Mouse (Mus musculus): Measurements from ENCODE around the gene Snai1.

Gene Snai1

DNA sequence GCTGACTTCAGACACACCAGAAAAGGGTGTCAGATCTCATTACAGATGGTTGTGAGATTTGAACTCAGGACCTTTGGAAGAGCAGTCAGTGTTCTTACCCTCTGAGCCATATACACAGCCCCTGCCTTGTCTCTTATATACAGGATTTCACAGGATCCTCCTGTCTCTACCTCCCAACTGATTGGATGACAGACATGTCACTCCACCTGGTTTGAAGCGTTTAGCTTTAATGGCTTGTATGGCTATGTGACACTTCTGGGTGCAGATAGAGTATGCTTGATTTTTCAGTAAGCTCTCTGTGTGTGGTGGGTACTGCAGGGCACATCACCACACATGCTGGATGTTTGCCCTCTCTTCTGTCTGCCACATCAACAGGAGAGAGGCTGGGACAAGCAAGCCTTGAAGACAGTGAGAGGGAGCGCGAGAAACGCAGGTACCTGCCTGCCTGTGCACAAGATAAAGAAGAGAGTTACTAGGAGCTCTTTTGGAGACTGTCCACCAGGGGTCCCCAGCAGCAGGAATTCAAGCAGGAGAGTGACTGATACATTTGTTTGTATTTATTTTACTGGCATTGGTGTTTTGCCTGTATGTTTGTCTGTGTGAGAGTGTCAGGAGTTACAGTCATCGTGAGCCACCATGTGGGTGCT lies 18.3 kb upstream of the Snai1 start:
- DNase-seq (ENCODE audit: low spot score) = no peak

GRCm38 (mm10) chr2:167528278-167528677 lies 9.7 kb upstream of the Snai1 start:
- DNase-seq (ENCODE audit: low spot score) = peak; percentile 74

GRCm38 (mm10) chr2:167529935-167530513 lies 8.0 kb upstream of the Snai1 start:
- DNase-seq (ENCODE audit: low spot score) = no peak

DNA sequence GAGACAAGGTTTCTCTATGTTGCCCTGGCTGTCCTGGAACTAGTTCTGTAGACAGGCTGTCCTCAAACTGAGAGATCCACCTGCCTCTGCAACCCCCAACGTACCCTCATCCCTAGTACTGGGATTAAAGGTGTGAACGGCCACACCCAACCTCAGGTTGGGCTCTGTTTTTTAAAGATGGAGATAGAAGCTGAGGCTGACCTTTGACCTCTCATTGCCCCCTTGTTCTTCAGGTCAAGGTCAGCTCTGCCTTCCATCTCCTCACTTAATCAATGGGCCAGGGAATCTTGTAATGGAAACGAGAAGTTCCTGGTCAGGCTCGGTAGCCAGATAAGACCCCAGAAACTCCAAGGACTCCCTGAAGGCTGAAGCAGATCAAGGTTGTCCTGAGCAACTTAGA lies 7.5 kb upstream of the Snai1 start:
- DNase-seq (ENCODE audit: low spot score) = no peak

DNA sequence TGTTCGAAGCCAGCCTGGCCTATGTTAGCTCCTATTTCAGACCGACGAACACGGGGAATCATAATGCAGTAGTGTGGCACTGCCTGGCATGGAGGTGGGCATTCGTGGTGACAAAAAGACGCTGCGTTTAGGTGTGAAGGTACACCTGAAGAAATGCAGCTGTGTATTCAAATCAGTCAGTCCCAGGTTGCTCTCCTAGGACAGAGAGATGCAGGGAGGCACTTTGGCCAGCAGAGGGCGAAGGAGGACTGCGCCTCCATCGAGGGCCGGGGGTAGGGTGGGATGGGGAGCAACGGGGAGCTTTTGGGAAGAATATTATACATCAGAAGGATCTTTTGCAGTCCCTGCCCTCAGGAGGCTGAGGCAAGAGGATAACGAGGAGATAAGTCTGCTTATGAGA lies 5.9 kb upstream of the Snai1 start:
- peak; percentile 79 for DNase-seq (ENCODE audit: low spot score)

DNA sequence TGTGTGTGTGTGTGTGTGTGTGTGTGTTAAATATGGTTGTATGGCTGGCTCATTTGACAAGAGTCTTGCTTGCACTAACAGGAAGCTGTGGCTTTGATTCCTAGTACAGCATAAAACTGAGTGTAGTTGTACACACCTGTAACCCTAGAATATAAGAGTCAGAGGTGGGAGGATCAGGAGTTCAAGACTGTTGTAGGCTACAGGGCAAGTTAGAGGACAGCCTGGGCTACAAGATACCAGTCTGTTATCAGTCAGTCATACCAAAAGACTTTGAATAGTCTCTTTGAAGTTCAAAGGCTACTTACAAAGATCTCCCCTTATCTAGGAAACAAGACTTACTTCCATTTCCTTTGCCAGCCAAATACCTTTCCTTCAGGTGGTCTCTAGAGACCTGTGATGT lies 4.1 kb upstream of the Snai1 start:
- no peak for DNase-seq (ENCODE audit: low spot score)

DNA sequence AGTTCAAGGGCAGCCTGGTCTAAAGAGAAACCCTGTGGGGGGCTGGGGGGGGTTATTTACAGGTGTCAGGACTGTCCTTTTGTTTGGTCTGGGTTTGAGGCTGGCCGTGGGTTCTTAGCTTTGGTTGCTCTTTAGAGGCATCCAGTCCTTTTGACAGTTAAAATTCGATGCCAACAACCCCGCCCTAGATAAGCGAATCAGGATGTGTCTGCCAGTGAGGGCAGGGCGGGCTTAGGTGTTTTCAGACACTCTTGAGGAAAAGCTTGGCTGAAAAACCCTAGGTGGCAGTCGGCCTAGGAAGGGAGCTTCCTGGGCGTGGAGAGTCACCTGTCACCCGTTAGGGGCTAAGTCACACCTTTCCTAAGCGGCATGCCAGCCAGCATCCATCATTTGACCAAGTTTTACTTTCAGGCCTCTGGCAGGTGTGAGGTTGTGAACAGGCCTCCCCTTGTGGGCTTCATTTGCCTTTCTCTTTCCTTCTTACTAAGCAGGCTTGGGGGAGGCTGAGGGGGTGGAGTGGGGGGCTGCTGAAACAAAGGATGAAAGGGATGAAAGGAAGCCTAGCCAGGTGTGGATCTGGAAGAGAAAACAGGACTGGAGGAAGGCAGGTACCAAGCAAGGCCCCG lies 1.6 kb upstream of the Snai1 start:
- no peak for DNase-seq (ENCODE audit: low spot score)

GRCm38 (mm10) chr2:167538671-167539306 lies 794 bp downstream of the Snai1 start:
- peak; percentile 40 for DNase-seq (ENCODE audit: low spot score)

DNA sequence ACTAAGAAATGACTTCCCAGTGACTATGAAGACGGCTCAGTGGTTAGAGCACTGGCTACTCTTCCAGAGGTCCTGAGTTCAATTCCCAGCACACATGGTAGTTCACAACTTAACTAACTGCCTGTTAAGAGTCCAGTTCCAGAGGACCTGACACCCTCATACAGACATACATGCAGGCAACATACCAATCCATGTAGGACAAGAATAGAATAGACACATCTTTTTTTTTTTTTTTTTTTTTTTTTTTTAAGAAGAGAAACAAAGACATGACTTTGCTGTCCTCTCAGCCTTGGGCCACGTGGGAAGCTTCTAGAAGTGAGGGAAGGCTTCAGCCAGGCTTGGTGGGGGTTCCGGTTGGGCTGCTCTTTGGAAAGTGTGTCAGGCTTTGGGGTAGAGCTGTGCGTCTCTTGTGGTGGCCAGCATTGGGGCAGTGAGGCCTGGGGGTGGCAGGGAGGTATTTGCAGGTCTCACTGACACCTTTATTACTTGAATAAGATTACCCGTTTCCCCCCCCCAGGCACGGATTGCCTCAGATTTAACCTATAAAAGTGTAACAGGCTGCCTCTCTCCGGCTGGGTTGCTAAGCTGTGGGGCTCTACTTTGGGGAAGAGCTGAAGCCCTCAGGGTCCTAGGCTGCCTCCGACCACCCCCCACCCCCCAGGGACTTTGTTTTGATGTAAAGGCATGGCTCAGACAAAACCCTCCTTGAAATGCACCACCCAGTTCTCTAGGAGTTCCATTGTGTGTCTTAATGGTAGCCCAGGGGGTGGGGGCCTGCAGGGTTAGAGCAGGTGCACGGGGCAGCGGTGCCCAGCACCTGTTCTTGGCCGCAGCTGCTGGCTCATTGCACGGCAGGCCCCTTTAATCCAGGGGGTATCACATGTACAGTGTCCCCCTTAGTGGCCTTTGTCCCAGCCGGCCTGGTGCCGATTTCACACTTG lies 1.8 kb downstream of the Snai1 start:
- no peak for DNase-seq (ENCODE audit: low spot score)

DNA sequence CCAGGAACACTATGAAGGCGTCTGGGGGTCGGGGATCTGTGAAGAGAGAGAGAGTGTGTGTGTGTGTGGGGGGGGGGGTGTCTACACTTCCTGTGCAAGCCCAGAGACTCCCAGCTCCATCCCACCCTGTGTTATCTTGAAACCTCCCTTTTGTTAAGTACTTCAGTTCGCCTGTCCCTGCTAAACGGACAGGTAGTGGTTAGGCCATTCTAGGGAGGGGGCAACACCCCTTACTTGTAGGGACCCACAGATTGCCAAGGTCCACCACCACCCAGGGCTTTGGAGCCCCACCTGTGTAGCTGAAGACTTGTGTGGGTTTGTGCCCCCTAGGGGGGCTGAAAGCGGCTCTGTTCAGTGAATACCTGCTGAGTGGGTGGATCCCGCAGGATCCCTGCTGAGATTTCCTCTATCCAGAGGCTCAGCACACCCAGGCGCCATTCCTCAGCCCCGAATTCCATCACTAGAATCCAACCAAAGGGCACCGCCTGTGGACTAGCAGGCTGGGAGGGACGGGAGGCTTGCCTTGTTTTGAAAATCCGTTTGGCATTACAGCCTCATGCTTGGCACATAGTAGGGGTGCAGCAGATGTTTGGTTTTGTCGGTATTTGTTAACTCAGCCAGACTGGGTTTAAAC lies 2.6 kb downstream of the Snai1 start:
- DNase-seq (ENCODE audit: low spot score) = no peak

DNA sequence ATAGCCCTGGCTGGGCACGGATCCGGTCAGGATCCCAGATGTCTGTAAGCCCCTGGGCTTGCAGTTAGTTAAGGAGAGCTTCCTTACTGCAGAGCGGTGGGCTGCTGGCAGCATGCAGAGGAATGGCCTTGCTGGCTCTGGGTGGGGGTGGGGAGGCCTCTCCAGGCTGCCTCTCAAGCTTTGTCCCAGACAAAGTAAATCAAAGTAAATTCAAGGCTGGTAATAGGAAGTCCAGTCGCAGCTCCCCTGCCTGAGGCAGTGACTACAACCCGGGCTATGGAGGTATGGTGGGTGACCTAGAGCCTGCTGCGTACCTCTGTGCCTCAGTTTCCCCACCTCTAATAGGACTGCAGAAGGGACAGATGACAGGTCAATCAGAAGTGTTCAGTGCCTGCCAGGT lies 3.3 kb downstream of the Snai1 start:
- DNase-seq (ENCODE audit: low spot score) = peak; percentile 59

DNA sequence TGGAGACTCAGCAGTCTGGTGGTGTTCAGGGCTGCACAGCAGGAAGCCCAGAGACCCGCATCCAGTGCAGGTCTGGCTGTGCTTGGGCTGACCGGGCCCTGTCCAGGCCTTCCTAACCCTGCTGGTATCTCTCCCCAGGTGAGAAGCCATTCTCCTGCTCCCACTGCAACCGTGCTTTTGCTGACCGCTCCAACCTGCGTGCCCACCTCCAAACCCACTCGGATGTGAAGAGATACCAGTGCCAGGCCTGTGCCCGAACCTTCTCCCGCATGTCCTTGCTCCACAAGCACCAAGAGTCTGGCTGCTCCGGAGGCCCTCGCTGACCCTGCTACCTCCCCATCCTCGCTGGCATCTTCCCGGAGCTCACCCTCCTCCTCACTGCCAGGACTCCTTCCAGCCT lies 3.8 kb downstream of the Snai1 start:
- DNase-seq (ENCODE audit: low spot score) = no peak

- no peak for DNase-seq (ENCODE audit: low spot score)
These were observed 4.4 kb downstream of the Snai1 start for GRCm38 (mm10) chr2:167542361-167542760.

DNA sequence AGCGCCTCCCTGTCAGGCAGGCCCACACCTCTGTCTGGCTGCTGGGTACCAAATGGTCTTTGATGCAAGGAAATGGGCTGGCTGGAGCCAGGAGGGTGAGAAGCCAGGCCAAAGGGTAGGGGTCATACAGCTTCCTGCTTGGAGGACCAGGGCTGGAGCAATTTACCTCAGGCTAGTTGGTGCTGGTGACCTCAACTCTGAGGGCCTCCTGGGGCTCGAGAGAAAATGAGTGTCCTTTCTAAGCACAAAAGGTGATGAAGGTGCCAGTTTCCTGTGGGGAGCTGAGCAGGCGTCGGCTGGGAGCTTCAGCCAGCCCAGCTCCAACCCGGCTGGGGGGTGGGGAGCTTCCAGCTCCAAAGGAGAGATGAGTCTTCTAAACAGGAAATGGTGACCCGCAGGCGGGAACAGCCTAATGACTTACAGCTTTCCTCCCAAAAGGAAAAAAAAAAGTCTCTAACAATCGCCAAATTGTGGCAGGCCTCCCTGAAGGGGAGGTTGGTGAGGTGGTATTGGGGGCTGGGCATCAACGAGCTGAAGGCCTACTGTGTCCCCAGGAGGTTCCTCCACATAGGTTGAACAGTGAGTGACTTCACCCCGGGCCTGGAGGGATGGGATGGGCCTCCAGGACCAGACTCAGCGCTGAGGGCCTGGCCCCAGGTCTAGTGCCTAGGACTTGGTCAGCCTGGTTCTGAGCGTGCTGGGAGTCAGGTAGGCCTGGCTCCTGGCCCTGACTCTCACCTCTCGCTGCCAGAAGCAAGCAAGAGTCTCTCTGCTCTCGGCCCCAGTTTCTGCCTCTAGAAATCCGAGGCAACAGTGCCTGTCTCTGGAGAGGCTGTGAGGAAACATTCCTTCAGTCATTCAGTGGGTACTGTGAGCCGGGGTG lies 5.4 kb downstream of the Snai1 start:
- DNase-seq (ENCODE audit: low spot score) = peak; percentile 81

GRCm38 (mm10) chr2:167544004-167544356 lies 6.0 kb downstream of the Snai1 start:
- DNase-seq (ENCODE audit: low spot score) = peak; percentile 60

- no peak for DNase-seq (ENCODE audit: low spot score)
These were observed 6.5 kb downstream of the Snai1 start for GRCm38 (mm10) chr2:167544456-167544855.

- no peak for DNase-seq (ENCODE audit: low spot score)
These were observed 8.6 kb downstream of the Snai1 start for GRCm38 (mm10) chr2:167546447-167547195.

- no peak for DNase-seq (ENCODE audit: low spot score)
These were observed 9.4 kb downstream of the Snai1 start for GRCm38 (mm10) chr2:167547444-167547843.

- DNase-seq (ENCODE audit: low spot score) = no peak
These were observed 11.0 kb downstream of the Snai1 start for GRCm38 (mm10) chr2:167548961-167549360.

DNA sequence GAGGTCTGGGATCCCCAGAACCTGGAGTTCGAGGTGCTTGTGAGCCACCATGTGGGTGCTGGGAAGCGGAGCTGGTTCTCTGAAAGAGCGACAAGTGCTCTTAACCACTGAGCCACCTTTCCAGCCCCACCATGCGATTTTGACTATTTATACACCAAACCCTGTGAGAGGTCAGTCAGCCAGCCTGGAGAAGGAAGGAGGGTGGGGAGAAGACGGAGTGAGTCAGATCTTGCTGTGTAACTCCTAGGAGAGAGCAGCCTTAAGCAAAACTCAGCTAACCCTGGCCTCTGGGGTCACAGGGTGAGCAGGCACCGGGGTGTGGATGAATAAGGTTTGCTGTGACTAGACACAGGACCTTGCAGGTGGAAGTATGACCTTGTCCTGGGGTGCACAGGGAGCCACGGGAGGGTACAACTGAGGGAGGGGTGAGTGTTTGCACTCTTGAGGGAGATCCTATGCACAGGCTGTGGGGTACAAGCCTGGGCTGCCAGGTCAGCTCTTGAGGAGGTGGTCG lies 12.4 kb downstream of the Snai1 start:
- no peak for DNase-seq (ENCODE audit: low spot score)

Measured in embryo, embryonic 10.5 days (tissue).